Mouse (Mus musculus) forebrain, embryonic 13.5 days (tissue): ENCODE measurements around the gene Kirrel3. TPM values are rescaled to one million over a fixed set of nuclear protein-coding genes. Genes with fewer than 3 reads are reported as not detected.
A peak's percentile ranks its signal among the peaks of the same experiment; 100 is the strongest.

Experiments used
- ATAC-seq: fragments of 200-750 bp; cut with Nextera tagmentation; 2 replicates; pipeline ENCODE4 v1.8.0; 2017
- H3K27ac ChIP-seq: fragments of 300-500 bp; sonication (generic); 2 replicates; pipeline ENCODE4 v1.5.1; 2015; ENCODE audit warnings: inconsistent platforms, mild to moderate bottlenecking, moderate library complexity
- H3K27me3 ChIP-seq: fragments of 300-500 bp; sonication (generic); 2 replicates; pipeline ENCODE4 v1.6.1; 2015; ENCODE audit warnings: mild to moderate bottlenecking, inconsistent platforms
- H3K36me3 ChIP-seq: fragments of 300-500 bp; sonication (generic); 2 replicates; pipeline ENCODE4 v1.6.1; 2015; ENCODE audit warnings: mild to moderate bottlenecking, inconsistent platforms; ENCODE audit not compliant: poor library complexity, severe bottlenecking
- H3K4me1 ChIP-seq: fragments of 300-500 bp; sonication (generic); 2 replicates; pipeline ENCODE4 v1.6.1; 2015; ENCODE audit warnings: inconsistent platforms
- H3K4me2 ChIP-seq: fragments of 300-500 bp; sonication (generic); 2 replicates; pipeline ENCODE4 v1.6.1; 2015; ENCODE audit warnings: inconsistent platforms, mild to moderate bottlenecking, moderate library complexity
- H3K4me3 ChIP-seq: fragments of 300-500 bp; sonication (generic); 2 replicates; pipeline ENCODE4 v1.5.1; 2015; ENCODE audit warnings: mild to moderate bottlenecking, inconsistent platforms
- H3K9ac ChIP-seq: fragments of 300-500 bp; sonication (generic); 2 replicates; pipeline ENCODE4 v1.6.1; 2015; ENCODE audit warnings: mild to moderate bottlenecking, inconsistent platforms
- H3K9me3 ChIP-seq: fragments of 300-500 bp; sonication (generic); replicated peaks from 2 replicates; pipeline ENCODE4 v1.6.1; 2016; ENCODE audit warnings: inconsistent platforms
- WGBS: fragments of 180-500 bp; shearing (Covaris S2); methylation state at CpG from one replicate; pipeline ENCODE4 v1.1.7; 2015; 5-methylcytosine and 5-hydroxymethylcytosine counted together
- polyA plus RNA-seq: library from polyadenylated mRNA; unstranded; fragments of >200 nt; fragmentation: Nextera tagmentation; extraction: Ambion mirVana; gene quantifications from 2 replicates; pipeline ENCODE4 v1.2.1, GENCODE M21; 2015

Kirrel3 gene
- polyA plus RNA-seq, 1 experiment from 2014 or later, result 17.1 TPM

GRCm38 (mm10) chr9:34766792-34767623 lies 281.3 kb downstream of the Kirrel3 start:
- H3K4me2 ChIP-seq, result no peak overlapping the region
- peaks cover 19% of the 10 kb centered on the region for H3K4me1 ChIP-seq
- no peaks in the 10 kb centered on the region for H3K36me3 ChIP-seq
- WGBS, result 12% methylated on average over 7 of the region's 7 CpGs
- H3K9ac ChIP-seq, result no peak overlapping the region
- H3K27me3 ChIP-seq, result no peaks in the 10 kb centered on the region
- peak; percentile 65; the same call in 1 of the 2 replicates for ATAC-seq
- no peak overlapping the region for H3K27ac ChIP-seq
- H3K4me3 ChIP-seq, result no peak overlapping the region
- peaks cover 13% of the 10 kb centered on the region for H3K9me3 ChIP-seq

DNA sequence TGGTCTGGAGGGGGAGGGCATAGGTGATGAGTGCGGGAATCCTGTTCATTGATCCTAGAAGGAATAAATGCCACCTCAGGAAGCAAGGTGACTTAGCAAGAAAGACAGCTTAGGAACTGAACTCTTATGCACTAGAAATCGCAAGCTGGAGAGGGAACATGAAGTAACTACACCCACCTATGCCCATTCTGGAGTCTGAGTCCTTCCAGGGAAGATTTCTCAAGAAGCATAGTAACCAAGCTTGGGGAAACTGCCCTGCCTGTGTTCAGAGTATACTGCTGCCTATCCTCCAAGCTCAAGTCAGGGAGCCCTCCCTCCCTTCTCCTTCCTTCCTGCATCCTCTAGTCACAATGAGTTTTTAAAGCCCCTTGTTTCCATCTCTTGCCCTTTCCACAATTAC lies 283.3 kb downstream of the Kirrel3 start:
- Histone ChIP-seq H3K9me3 (peaks cover 13% of the 10 kb centered on the region), H3K4me1 (peaks cover 22% of the 10 kb centered on the region), H3K4me2 (no peak overlapping the region), H3K36me3 (no peaks in the 10 kb centered on the region), H3K4me3 (no peak overlapping the region), H3K9ac (no peak overlapping the region), H3K27me3 (no peaks in the 10 kb centered on the region), H3K27ac (no peak overlapping the region)
- ATAC-seq, result no peak
- whole genome bisulfite sequencing, result 93% methylated on average over 2 of the region's 2 CpGs

GRCm38 (mm10) chr9:34770951-34771350 lies 285.3 kb downstream of the Kirrel3 start:
- no peak for ATAC-seq
- Histone ChIP-seq H3K36me3 (no peaks in the 10 kb centered on the region), H3K9me3 (peaks cover 13% of the 10 kb centered on the region), H3K27me3 (no peaks in the 10 kb centered on the region), H3K4me2 (no peak overlapping the region), H3K4me3 (no peak overlapping the region), H3K9ac (no peak overlapping the region), H3K4me1 (peaks cover 22% of the 10 kb centered on the region), H3K27ac (no peak overlapping the region)
- 89% methylated on average over 4 of the region's 4 CpGs for WGBS

DNA sequence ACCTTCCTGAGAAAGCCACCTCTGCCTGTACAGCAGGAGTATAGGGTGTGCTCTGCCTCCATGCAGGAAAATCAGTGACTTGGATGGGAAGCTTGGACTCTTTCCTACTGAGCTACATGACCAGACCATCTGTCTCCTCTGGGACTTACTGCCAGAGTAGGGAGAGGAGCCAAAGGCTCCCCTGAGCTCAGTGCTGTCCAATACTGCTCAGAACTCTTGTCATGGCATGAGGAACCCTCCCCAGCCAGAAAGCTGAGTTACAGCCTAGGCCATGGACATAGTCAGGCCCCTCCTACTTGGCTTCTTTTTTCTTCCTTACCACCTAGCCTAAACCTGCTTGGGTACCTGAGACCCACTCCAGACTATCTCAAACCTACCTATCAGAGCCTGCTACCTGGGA lies 285.7 kb downstream of the Kirrel3 start:
- Histone ChIP-seq H3K9me3 (peaks cover 13% of the 10 kb centered on the region), H3K27me3 (no peaks in the 10 kb centered on the region), H3K27ac (no peak overlapping the region), H3K4me2 (no peak overlapping the region), H3K4me3 (no peak overlapping the region), H3K36me3 (no peaks in the 10 kb centered on the region), H3K9ac (no peak overlapping the region), H3K4me1 (peaks cover 21% of the 10 kb centered on the region)
- peak; percentile 13; the same call in 1 of the 2 replicates for ATAC-seq

- peaks cover 16% of the 10 kb centered on the region for H3K4me1 ChIP-seq
- no peaks in the 10 kb centered on the region for H3K27me3 ChIP-seq
- H3K9me3 ChIP-seq, result peaks cover 13% of the 10 kb centered on the region
- no peak overlapping the region for H3K4me3 ChIP-seq
- WGBS, result 61% methylated on average over 9 of the region's 9 CpGs
- no peak overlapping the region for H3K9ac ChIP-seq
- ATAC-seq, result peak; percentile 55; the same call in 1 of the 2 replicates
- no peaks in the 10 kb centered on the region for H3K36me3 ChIP-seq
- no peak overlapping the region; the same call in 1 of the 2 replicates for H3K27ac ChIP-seq
- no peak overlapping the region for H3K4me2 ChIP-seq
These were observed 286.3 kb downstream of the Kirrel3 start for GRCm38 (mm10) chr9:34772022-34772437.

DNA sequence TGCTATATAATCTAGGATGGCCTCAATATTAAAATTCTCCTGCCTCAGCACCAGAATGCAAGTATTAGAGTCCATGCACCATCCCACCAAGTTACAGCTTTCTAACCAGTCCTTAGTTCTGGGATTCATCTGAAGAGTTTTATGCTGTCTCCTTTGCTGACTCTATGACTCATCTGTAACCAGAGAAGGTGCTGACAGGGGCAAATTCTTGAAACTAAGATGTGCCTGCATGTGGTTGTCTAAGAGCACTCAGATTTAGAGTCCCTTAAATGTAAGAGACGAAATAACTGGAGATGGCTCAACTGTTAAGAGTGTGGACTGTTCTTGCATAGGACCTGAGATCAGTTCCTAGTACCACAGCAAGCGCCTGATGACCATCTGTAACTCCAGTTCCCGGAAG lies 295.7 kb downstream of the Kirrel3 start:
- Histone ChIP-seq H3K36me3 (no peaks in the 10 kb centered on the region), H3K9me3 (no peaks in the 10 kb centered on the region), H3K4me2 (no peak overlapping the region), H3K4me3 (no peak overlapping the region), H3K27ac (no peak overlapping the region), H3K4me1 (no peaks in the 10 kb centered on the region), H3K27me3 (no peaks in the 10 kb centered on the region), H3K9ac (no peak overlapping the region)
- WGBS, result 91% methylated on average over 3 of the region's 3 CpGs
- ATAC-seq, result no peak

- 0 out of 2 replicates have a peak, but pooled peaks cover 6% of the 10 kb centered on the region for H3K9me3 ChIP-seq
- no peaks in the 10 kb centered on the region for H3K4me1 ChIP-seq
- no peaks in the 10 kb centered on the region for H3K27me3 ChIP-seq
- no peaks in the 10 kb centered on the region for H3K36me3 ChIP-seq
- H3K4me3 ChIP-seq, result no peak overlapping the region
- H3K4me2 ChIP-seq, result no peak overlapping the region
- H3K9ac ChIP-seq, result no peak overlapping the region
- no peak overlapping the region for H3K27ac ChIP-seq
- no peak for ATAC-seq
- WGBS, result 62% methylated on average over 3 of the region's 3 CpGs
These were observed 302.2 kb downstream of the Kirrel3 start for GRCm38 (mm10) chr9:34787915-34788314.

- Histone ChIP-seq H3K9ac (no peak overlapping the region), H3K9me3 (no peaks in the 10 kb centered on the region), H3K4me1 (peaks cover 6% of the 10 kb centered on the region; the same call in 1 of the 2 replicates), H3K4me3 (no peak overlapping the region), H3K36me3 (no peaks in the 10 kb centered on the region), H3K4me2 (no peak overlapping the region), H3K27me3 (peaks cover 2% of the 10 kb centered on the region; the same call in 1 of the 2 replicates), H3K27ac (no peak overlapping the region)
- ATAC-seq, result no peak
- 47% methylated on average over 4 of the region's 4 CpGs for WGBS
These were observed 309.5 kb downstream of the Kirrel3 start for GRCm38 (mm10) chr9:34795226-34795625.

DNA sequence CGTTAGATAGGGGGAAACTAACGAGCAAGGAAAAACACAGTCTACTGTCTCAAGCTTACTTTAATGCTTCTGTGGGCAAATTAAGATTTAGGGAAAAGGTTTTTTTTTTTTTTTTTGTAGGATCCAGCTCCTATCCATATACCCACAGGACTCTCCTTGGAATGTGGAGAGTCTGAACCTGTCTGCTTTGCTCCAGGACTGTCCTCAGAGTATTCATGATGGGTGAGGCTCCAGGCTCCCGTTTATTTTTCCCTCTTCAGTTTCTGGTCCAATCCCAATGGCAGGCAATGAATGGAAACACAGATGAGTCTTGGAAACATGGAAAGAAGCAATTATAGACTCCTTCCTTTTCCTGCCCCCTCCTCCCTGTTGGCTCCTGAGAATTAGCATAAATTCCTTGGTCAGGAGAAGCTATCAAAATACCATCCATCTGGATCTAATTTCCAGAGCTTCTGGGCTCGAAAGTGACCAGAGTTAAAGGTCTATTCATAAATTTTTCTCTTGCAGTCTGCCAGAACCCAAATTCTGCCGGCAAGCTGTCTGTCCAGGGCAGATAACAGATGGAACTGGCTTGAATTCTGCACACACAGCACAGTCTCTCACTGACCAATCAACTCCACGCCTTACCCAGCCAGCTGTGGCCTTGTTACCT lies 312.1 kb downstream of the Kirrel3 start:
- no peaks in the 10 kb centered on the region for H3K9me3 ChIP-seq
- no peaks in the 10 kb centered on the region for H3K36me3 ChIP-seq
- no peak overlapping the region for H3K4me2 ChIP-seq
- no peak for ATAC-seq
- no peak overlapping the region for H3K27ac ChIP-seq
- WGBS, result 63% methylated on average over 6 of the region's 6 CpGs
- peaks cover 6% of the 10 kb centered on the region; the same call in 1 of the 2 replicates for H3K4me1 ChIP-seq
- H3K9ac ChIP-seq, result no peak overlapping the region
- peaks cover 2% of the 10 kb centered on the region; the same call in 1 of the 2 replicates for H3K27me3 ChIP-seq
- H3K4me3 ChIP-seq, result no peak overlapping the region

GRCm38 (mm10) chr9:34801662-34802061 lies 316.0 kb downstream of the Kirrel3 start:
- no peaks in the 10 kb centered on the region for H3K36me3 ChIP-seq
- H3K4me3 ChIP-seq, result no peak overlapping the region
- H3K4me2 ChIP-seq, result no peak overlapping the region
- no peak overlapping the region for H3K27ac ChIP-seq
- H3K9me3 ChIP-seq, result no peaks in the 10 kb centered on the region
- 92% methylated on average over 6 of the region's 6 CpGs for WGBS
- no peaks in the 10 kb centered on the region for H3K4me1 ChIP-seq
- peaks cover 2% of the 10 kb centered on the region; the same call in 1 of the 2 replicates for H3K27me3 ChIP-seq
- H3K9ac ChIP-seq, result no peak overlapping the region
- no peak for ATAC-seq

DNA sequence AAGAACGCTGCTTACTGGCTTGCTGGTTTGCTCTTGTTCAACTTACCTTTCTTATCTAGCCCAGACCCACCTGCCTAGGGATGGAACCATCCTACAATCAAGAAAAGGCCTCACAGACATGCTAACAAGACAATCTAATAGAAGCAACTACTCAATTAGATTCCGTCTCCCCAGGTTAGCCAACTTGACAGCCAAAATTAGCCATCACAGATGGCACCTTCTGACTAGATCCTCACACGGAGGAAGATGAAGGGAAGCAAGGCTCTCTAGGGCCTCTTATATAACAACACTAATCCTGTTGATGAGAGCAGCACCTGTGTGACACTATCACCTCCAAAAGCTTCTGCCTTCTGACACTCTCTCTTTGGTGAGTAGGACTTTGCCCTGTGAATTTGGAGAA lies 321.2 kb downstream of the Kirrel3 start:
- 86% methylated on average over 3 of the region's 3 CpGs for WGBS

DNA sequence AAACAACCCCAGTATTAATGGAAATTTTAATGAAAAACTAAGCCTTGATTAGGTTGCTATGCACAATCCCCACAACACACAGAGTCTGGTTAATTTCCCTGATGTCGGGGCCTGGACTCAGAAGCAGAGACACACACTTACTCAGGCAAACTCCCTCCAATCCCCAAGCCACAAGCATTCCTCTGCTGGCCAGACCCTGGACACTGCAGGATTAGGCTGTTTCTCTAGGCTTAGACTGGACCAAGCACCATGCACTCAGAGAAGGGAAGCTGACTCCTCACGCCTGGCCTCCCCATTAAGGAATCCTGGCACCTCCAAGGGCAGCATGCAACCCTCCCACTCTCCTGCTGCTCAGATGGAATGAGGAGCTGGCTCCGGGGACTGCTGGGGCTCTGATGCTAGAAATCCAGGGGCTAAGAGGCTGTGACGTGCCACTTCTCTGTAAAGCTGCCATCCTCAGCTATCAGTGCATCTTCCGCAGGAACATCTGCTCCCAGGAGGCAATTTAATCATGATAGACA lies 324.4 kb downstream of the Kirrel3 start:
- ATAC-seq, result no peak
- no peaks in the 10 kb centered on the region for H3K9me3 ChIP-seq
- no peak overlapping the region for H3K4me3 ChIP-seq
- no peaks in the 10 kb centered on the region for H3K4me1 ChIP-seq
- H3K4me2 ChIP-seq, result no peak overlapping the region
- 79% methylated on average over 5 of the region's 5 CpGs for WGBS
- no peak overlapping the region for H3K9ac ChIP-seq
- no peaks in the 10 kb centered on the region for H3K36me3 ChIP-seq
- H3K27ac ChIP-seq, result no peak overlapping the region
- no peaks in the 10 kb centered on the region for H3K27me3 ChIP-seq

More for the DNA sequence above, 321.2 kb downstream of the Kirrel3 start:
- H3K36me3 ChIP-seq, result no peaks in the 10 kb centered on the region
- H3K27me3 ChIP-seq, result no peaks in the 10 kb centered on the region
- no peak overlapping the region for H3K9ac ChIP-seq
- H3K4me2 ChIP-seq, result no peak overlapping the region
- H3K4me1 ChIP-seq, result no peaks in the 10 kb centered on the region
- no peak overlapping the region for H3K27ac ChIP-seq
- no peak overlapping the region for H3K4me3 ChIP-seq
- H3K9me3 ChIP-seq, result no peaks in the 10 kb centered on the region
- no peak for ATAC-seq
